Mouse (Mus musculus) intestine, embryonic 14.5 days (tissue): ENCODE measurements around the gene Dnah2. TPM values are rescaled to one million over a fixed set of nuclear protein-coding genes. Genes with fewer than 3 reads are reported as not detected.

ENCODE experiments used
- ATAC-seq: fragments of 200-750 bp; cut with Nextera tagmentation; replicated peaks from 2 replicates; pipeline ENCODE4 v1.8.0; 2017; ENCODE audit warnings: low read depth, moderate number of reproducible peaks, moderate TSS enrichment, moderate library complexity; ENCODE audit not compliant: low FRiP score, low TSS enrichment
- DNase-seq: peaks from one replicate; pipeline ENCODE4 v3.0.0-alpha.2; 2018; ENCODE audit warnings: low spot score
- H3K27ac ChIP-seq: fragments of 300-500 bp; sonication (generic); 2 replicates; pipeline ENCODE4 v1.5.1; 2014; ENCODE audit warnings: low read depth, mild to moderate bottlenecking, control low read depth
- H3K27me3 ChIP-seq: fragments of 300-500 bp; sonication (generic); replicated peaks from 2 replicates; pipeline ENCODE4 v1.6.1; 2014; ENCODE audit warnings: low read length, control low read depth; ENCODE audit not compliant: control insufficient read depth, insufficient read depth
- H3K36me3 ChIP-seq: fragments of 300-500 bp; sonication (generic); 2 replicates; pipeline ENCODE4 v1.6.1; 2014; ENCODE audit warnings: low read length, control low read depth; ENCODE audit not compliant: control insufficient read depth, insufficient read depth
- H3K4me1 ChIP-seq: fragments of 300-500 bp; sonication (generic); replicated peaks from 2 replicates; pipeline ENCODE4 v1.6.1; 2014; ENCODE audit warnings: low read length, control low read depth, mixed read lengths; ENCODE audit not compliant: control insufficient read depth, insufficient read depth
- H3K4me2 ChIP-seq: fragments of 300-500 bp; sonication (generic); 2 replicates; pipeline ENCODE4 v1.6.1; 2014; ENCODE audit warnings: low read length
- H3K4me3 ChIP-seq: fragments of 300-500 bp; sonication (generic); 2 replicates; pipeline ENCODE4 v1.5.1; 2014; ENCODE audit warnings: low read depth, low read length, control low read depth, mixed read lengths
- H3K9ac ChIP-seq: fragments of 300-500 bp; sonication (generic); 2 replicates; pipeline ENCODE4 v1.6.1; 2014; ENCODE audit warnings: mild to moderate bottlenecking, low read length
- H3K9me3 ChIP-seq: fragments of 300-500 bp; sonication (generic); 2 replicates; pipeline ENCODE4 v1.6.1; 2016; ENCODE audit warnings: low read length, control low read depth; ENCODE audit not compliant: control insufficient read depth
- WGBS: fragments of 180-500 bp; shearing (Covaris S2); extraction: QIAGEN DNeasy Blood & Tissue Kit; methylation state at CpG from one replicate; pipeline ENCODE4 v1.1.7; 2014; 5-methylcytosine and 5-hydroxymethylcytosine counted together
- polyA plus RNA-seq: library from polyadenylated mRNA; unstranded; fragments of >200 nt; fragmentation: Nextera tagmentation; extraction: Ambion mirVana; gene quantifications from 2 replicates; pipeline ENCODE4 v1.2.1, GENCODE M21; 2014

Gene Dnah2
- polyA plus RNA-seq, 1 experiment from 2014 or later: 1.9 TPM

DNA sequence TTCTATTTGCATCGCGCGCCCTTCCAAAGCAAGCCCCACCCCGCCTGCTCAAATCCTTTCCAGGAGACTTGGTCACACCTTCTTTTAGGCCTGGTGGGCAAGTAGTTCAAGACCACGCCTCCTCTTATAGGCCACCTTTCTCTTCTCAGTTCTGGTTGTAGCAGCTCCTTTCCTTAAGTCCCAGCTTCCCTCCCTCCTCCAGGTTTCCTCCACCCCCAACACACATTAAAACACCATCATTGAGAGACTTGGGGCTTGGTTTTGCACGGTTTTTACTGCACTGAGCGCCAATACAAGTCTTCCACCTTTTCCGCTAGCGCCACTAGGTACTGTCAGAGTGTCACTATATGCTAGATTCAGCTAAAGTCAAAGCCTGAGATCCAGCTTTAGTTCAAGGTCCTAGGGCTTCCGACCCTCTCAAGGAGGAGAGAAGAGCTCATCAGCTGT, 128.3 kb downstream of the Dnah2 start:
- no peak overlapping the region for H3K9ac ChIP-seq
- H3K27ac ChIP-seq: no peak overlapping the region
- 13% methylated on average over 10 of the region's 10 CpGs for WGBS
- no peak for ATAC-seq
- peaks cover 21% of the 10 kb centered on the region for H3K4me1 ChIP-seq
- no peaks in the 10 kb centered on the region for H3K9me3 ChIP-seq
- H3K4me3 ChIP-seq: peak overlapping the region; percentile 90
- peak; percentile 64 for DNase-seq
- H3K27me3 ChIP-seq: peaks cover 22% of the 10 kb centered on the region
- H3K36me3 ChIP-seq: no peaks in the 10 kb centered on the region
- peak overlapping the region; percentile 94 for H3K4me2 ChIP-seq

- Histone ChIP-seq H3K27ac (peak overlapping the region; percentile 86), H3K4me3 (peak overlapping the region; percentile 90), H3K27me3 (peaks cover 22% of the 10 kb centered on the region), H3K9me3 (no peaks in the 10 kb centered on the region), H3K4me1 (peaks cover 24% of the 10 kb centered on the region), H3K9ac (peak overlapping the region; percentile 49), H3K36me3 (no peaks in the 10 kb centered on the region), H3K4me2 (peak overlapping the region; percentile 94)
- DNase-seq: peak; percentile 74
- ATAC-seq: no peak
- WGBS: under 1% methylated on average over 30 of the region's 31 CpGs
Observed at GRCm38 (mm10) chr11:69419813-69420553, 128.9 kb downstream of the Dnah2 start.

- H3K27ac ChIP-seq: peak overlapping the region; percentile 86
- H3K4me3 ChIP-seq: peak overlapping the region; percentile 90
- under 1% methylated on average over 19 of the region's 19 CpGs for whole genome bisulfite sequencing
- H3K4me2 ChIP-seq: peak overlapping the region; percentile 94
- H3K27me3 ChIP-seq: peaks cover 22% of the 10 kb centered on the region
- DNase-seq (peak; percentile 76), ATAC-seq (no peak)
- H3K9ac ChIP-seq: peak overlapping the region; percentile 49
- H3K9me3 ChIP-seq: no peaks in the 10 kb centered on the region
- no peaks in the 10 kb centered on the region for H3K36me3 ChIP-seq
- peaks cover 29% of the 10 kb centered on the region for H3K4me1 ChIP-seq
Observed at GRCm38 (mm10) chr11:69419443-69419812, 129.5 kb downstream of the Dnah2 start.

DNA sequence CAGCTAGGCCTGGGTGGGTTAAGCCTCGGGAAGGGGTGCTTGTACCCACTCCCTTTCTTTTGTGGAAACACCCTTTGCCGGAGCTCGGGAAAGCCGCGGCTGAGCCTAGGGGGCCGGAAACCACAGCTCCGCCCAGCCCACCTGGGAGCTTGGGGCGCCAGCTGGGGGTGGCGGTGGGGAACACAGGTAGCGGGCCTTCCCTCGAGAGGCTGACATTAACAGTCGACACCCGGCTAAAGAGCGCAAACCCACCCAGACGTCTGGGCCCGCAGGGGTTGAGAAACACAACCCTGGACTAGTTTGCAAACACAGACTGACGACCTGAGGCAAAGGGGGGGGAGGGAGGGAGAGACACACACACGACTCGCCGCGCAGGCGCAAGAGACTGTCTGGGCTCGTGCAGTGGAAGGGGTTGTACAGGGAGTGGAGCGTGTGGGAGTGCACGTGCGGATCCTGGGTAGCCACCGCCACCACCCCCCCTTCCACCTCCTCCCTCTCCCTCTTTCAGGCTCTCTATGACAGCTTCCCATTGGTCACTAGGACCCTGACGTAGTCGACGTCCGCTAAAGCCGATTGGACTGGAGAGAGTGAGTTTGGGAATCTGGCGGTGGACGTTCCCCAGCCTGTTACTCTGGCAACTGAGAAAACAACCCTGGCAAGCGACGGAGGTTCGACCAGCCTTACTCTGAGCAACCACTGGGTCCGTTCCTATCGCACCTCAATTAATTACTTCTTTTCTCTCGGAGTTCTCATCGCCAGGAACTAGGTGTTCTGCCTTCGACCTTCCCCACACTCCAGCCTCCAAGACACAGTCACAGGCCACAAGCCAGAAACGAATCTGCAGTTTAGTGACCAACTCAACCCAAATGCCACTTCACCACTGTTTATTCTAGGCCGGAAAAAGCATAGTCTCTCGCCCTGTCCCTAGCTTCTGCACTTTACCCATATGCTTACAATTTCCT, 130.1 kb downstream of the Dnah2 start:
- WGBS: under 1% methylated on average over 44 of the region's 45 CpGs
- Histone ChIP-seq H3K36me3 (peaks cover under 1% of the 10 kb centered on the region; the same call in 1 of the 2 replicates), H3K4me1 (peaks cover 36% of the 10 kb centered on the region), H3K4me3 (peak overlapping the region; percentile 90), H3K4me2 (peak overlapping the region; percentile 94), H3K9me3 (no peaks in the 10 kb centered on the region), H3K27ac (peak overlapping the region; percentile 86), H3K27me3 (peaks cover 22% of the 10 kb centered on the region), H3K9ac (peak overlapping the region; percentile 60)
- DNase-seq (peak; percentile 93), ATAC-seq (peak; percentile 85)

DNA sequence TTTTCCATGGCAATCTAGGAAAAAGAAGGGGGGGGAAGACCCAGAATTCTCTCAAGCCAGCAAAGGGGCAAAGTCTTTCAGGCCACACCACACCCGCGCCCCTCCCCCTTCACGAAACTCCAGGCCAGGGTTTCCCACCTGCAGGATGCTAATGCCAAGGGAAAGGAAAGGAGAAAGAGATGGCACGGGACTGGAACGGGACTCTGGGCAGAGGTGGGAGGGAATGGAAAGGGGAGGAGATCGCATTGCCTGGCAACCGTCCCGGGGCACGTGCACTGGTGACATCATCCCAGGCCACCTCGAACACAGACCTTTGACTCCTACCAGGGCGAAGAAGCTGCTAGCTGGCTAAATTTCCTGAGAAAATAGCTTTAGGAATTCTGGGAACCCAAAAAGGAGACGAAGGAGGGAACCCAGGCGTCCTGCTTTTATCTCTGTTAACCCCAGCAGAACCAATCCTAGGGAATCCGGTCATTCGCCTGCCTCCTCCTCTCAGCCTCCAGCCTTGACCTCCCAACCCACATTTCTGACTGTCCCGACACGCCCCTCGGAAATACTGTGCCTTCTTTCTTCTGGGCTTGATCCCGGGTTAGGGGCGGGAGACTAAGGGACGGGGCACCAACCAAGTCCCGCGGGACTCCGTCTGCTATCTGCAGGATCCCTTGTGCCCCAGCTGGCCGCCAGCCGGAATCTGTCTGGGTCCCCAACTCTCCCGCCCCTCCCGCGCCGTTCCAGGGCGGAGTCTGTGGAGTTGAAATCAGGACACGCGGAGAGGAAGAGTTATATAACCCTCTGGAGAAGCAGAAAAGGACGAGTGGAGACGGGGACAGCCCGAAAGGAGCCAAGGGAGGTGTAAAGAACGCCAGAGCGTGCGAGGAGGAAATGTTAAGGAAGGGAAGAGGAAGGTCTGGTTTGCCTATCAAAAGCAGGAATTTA, 131.2 kb downstream of the Dnah2 start:
- WGBS: under 1% methylated on average over 39 of the region's 39 CpGs
- Histone ChIP-seq H3K27me3 (peaks cover 21% of the 10 kb centered on the region), H3K4me1 (peaks cover 47% of the 10 kb centered on the region), H3K27ac (peak overlapping the region; percentile 86), H3K4me3 (peak overlapping the region; percentile 90), H3K9ac (peak overlapping the region; percentile 60), H3K36me3 (peaks cover 10% of the 10 kb centered on the region; the same call in 1 of the 2 replicates), H3K9me3 (no peaks in the 10 kb centered on the region), H3K4me2 (peak overlapping the region; percentile 94)
- peak; percentile 53 for ATAC-seq
- DNase-seq: peak; percentile 93

GRCm38 (mm10) chr11:69416921-69417448, 131.9 kb downstream of the Dnah2 start:
- H3K36me3 ChIP-seq: peaks cover 15% of the 10 kb centered on the region; the same call in 1 of the 2 replicates
- peak overlapping the region; percentile 60 for H3K9ac ChIP-seq
- peaks cover 53% of the 10 kb centered on the region for H3K4me1 ChIP-seq
- peak overlapping the region; percentile 86 for H3K27ac ChIP-seq
- peak overlapping the region; percentile 94 for H3K4me2 ChIP-seq
- H3K4me3 ChIP-seq: peak overlapping the region; percentile 90
- no peak for ATAC-seq
- peaks cover 14% of the 10 kb centered on the region for H3K27me3 ChIP-seq
- H3K9me3 ChIP-seq: no peaks in the 10 kb centered on the region
- DNase-seq: no peak
- WGBS: 5% methylated on average over 8 of the region's 8 CpGs

DNA sequence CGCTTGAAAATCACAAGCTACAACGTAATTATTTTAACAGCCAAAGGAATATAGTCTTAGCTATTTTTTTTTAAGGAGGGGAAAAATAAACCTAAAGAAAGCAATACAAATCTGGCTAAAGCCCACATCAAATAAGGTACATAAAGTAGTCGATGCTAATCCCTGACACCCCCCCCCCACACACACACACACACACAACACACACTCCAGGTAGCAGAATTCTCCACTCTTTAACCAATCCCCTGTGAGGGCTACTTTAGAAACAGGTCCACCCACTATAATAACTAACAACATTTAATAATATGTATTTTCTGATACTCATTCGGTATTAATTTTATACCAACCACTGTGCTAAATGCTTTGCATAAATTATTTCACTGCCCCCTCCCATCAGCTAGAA, 132.4 kb downstream of the Dnah2 start:
- ATAC-seq (no peak), DNase-seq (no peak)
- Histone ChIP-seq H3K27me3 (peaks cover 9% of the 10 kb centered on the region), H3K9me3 (no peaks in the 10 kb centered on the region), H3K4me1 (peaks cover 57% of the 10 kb centered on the region), H3K9ac (peak overlapping the region; percentile 39), H3K4me3 (peak overlapping the region; percentile 90), H3K4me2 (peak overlapping the region; percentile 94), H3K36me3 (peaks cover 15% of the 10 kb centered on the region; the same call in 1 of the 2 replicates), H3K27ac (peak overlapping the region; percentile 86)
- WGBS: 2% methylated on average over 4 of the region's 4 CpGs
